Mouse (Mus musculus) adrenal gland, postnatal 36 days (tissue): ENCODE measurements around the gene Npm3. TPM values are rescaled to one million over a fixed set of nuclear protein-coding genes. Genes with fewer than 3 reads are reported as not detected.
A peak's percentile ranks its signal among the peaks of the same experiment; 100 is the strongest.

ENCODE experiments used
- DNase-seq, 2 experiments: peaks; one replicate each; pipeline ENCODE4 v3.0.0; 2021; ENCODE audit warnings: mixed read lengths in 1 of 2
- total RNA-seq, 2 experiments: library from RNA; stranded (reverse); gene quantifications; 2 replicates each; pipeline ENCODE4 v1.2.3; 2021

The Npm3 gene
- total RNA-seq, 2 experiments from 2014 or later: 31.7 to 38.0 TPM

DNA sequence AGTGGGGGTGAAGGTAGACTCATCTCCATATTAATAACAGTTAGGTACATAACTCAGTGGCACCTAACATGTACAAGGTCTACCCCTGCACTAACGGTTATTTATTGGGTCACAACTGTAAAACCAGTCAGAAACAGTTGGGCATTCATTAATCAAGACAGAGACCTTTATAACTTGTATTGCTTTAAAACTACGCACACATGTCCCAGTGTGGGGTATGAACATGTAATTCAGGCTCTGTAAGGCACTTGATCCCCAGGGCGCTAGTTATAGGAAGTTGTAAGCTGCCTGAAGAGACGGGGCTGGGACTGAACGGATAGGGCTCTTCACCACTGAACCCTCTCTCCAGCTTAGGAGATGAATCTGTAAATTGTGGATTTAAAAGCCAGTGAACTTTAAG is 9.3 kb upstream of the Npm3 start:
- DNase-seq: no peak

DNA sequence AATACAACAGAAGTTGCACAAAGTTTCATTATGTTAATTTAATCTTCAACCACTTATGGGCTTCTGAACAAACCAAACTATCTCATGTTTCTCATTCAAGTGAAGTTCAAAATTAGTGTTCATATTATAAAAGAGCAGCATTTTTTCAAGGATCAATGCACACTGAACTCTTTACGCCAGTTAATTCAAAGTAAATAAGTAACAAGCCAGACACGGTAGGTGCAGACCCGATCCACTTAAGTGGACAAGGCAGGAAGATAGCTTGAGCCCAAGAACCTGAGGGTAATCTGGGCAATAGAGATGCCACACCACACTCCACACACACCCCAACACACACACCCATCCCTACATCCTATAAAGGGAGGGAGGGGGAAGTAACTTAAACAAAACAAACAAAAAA is 4.2 kb upstream of the Npm3 start:
- DNase-seq: no peak

DNA sequence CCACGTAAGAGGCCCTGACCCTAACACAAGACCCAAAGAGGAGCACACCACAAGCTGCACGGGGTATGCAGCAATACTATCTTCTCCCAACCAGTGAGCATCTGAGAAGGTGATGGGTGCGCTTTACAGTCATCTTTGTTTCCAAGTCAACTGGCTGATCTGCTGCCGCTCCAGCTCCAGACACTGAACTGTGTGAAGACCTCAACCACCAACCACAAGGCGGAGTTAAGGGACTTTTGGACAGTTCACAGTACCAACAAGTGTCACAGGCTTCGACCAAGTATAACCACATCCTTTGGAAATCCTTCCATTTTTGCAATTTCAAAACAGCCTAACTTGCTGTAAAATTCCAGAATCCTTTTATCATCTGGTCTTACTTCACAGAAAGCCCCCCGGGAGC is 2.5 kb upstream of the Npm3 start:
- DNase-seq: no peak

DNA sequence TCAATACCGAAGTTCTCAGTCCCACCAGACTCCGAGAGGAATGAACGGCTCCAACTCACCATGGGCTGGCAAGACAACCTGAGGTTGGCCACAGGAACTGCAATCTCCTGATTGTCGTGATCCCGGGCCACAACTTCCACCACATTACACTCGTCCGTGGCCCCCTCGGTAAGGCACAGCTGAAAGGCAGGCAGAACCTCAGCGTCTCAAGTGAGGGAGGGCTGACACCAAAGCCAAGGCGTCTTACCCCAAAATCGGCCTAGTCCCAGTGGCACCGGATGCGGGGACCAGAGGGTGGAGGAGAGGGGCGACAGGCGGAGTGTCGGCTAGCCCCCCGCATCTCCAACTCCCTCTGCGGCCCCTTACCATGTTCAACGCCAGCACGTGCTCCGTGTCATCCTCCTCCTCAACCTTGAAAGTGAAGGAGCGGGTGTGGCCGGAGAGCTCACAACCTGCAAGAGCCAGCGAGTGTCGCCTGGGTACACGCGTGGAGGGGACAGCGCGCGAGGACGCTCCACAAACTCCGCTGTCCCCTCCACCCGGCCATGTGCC is 624 bp downstream of the Npm3 start:
- peak; percentile 29 for DNase-seq

DNA sequence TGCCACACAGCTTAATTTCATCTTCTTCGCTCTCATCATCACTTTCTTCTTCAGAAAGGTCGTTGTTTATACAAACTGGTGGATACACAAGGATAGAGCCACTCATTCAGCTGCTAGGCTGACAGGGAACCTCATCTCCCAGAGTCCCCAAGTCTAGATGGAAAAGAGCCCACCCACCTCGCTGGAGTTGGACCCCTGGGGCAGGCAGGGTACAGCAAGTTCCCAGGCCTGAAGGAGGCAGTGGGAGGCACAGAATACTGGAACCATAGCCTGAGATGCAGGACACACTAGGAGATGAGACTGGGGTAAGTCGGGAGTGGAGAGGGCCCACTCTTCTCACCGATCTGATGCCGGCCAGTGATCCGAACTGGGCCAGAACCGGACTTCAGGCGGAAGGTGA is 1.2 kb downstream of the Npm3 start:
- DNase-seq: peak in 1 of 2 experiments; percentile 7

DNA sequence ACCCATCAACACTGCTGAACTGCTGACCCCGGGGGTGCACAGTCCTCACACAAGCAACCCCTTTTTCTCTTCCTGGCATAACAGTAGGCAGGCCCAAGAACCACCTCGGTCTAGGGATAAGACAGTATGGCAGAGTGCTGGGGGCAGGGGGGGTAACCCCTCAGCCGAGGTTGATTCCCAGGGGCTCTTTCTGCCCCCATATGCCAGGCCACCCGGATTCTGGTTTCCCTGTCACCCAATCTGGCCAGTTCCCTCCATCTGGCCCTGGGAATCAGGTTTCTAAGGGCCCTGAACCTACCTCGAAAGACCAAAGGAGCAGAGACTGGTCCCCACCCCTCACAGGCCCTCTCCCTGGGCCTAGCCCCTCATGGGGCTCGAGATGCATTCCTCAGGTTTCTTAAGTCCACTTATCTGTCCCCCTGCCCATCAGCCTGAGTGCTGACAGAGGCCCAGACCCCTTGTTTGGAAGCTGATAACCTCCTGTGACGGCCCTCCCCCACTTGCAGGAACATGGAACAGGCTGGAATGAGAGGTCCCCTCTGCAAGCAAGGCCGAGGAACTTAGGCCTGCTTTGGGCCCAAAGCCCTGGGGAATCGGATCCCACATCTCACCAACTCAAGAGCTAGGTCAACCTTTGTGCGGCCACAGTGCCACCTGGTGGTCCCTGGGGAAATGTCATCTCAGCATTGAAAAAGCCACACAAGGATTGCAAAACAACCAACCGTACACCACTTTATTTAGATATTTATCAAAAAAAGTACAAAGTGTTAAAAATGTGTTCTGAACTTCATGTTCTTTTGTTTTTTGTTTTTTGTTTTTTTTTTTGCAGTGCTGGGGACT is 2.1 kb downstream of the Npm3 start:
- peak; percentile 86 to 89 for DNase-seq

DNA sequence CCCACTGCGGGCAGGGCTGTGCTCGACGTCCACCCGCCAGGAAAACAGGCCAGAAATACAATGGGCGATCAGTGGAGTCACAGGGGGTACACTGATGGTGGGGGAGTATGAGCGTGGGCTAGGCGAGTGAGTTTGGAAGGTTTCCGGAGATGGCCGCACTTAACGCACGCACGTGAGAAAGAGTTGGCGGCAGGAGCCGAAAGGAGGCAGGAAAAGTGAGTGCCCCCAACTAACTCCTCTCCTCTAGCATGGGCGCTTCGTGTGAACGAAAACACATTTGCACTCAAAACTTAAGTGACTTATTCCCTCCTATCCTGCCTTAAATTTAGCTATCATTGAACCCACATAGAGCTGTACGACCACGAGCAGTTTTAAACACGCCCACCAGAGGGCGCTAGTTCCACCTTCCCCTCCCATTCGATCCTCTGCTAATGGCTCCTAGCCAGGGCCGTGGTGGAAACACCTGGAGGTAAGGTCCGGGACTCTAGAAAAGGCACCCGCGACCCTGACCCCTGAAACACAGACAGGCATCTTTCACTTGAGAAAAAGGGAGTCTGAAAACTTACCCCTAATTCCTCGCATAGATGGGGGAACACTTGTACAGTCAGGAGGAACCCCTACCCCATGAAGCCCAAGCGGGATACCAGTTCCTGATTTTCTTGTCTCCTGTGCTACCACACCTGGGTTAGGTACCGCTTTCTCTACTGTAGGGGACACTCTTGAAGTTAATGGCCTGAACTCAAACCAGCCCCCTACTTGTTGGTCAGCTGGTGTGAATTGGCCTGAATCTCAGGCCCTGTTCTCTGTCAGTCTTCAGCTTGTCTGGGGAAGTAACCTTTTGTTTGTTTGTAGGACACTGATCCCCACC is 3.0 kb downstream of the Npm3 start:
- peak; percentile 79 to 84 for DNase-seq

DNA sequence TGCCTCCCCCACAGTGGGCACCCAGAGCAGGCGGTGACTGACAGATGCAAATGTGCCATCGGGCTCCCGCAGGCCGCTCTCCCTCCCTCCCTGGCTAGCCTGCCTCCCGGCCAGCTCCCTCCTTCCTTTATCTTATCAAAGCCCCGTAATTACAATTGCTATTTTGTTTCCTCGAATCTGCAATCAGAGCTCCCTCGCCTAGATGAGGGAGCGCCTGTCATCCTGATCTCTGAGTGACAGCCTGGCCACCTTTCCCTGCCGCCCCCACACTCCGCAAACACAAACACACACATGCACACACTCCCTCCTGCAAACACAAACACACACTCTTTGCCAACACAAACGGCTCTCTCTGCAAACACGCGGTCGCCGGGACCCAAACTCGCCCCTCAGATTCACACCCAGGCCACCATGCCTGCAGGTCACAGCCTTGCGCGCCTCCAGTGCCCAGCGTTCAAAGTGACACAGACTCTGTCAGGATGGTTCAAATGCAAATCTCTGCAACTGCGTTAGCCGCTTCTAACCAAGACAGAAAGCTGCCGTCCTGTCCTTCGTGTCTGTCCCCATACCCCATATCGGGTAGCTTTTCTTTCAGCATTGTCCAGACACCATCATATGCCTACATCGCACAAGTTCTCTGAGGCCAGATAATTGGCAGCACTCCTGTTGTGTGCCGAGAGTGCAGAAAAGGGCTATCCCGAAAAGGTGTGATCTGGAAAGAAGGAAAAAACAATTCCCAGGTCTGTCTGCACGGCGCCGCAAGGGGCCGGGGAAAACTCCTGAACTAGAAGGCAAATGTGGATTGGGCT is 3.8 kb downstream of the Npm3 start:
- no peak for DNase-seq

DNA sequence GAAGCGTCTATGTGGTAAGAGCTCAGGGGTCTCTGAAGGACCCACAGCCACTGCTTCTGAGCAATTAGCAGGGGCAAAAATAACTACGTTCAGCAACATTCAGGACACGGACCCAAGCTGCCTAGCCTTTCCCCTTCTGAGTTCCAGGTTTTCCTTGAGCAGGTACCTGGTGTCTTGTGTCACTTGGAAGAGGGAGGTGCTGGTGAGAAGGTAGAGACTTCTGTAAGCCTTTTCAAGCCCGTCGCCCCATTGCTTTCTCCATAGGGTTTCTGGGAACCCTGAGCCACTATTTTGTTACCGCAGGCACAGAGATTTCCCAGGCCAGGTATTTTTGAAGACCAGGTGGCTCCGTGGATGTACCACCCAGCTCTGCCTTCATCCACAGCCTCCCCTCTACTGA is 5.8 kb downstream of the Npm3 start:
- no peak for DNase-seq

DNA sequence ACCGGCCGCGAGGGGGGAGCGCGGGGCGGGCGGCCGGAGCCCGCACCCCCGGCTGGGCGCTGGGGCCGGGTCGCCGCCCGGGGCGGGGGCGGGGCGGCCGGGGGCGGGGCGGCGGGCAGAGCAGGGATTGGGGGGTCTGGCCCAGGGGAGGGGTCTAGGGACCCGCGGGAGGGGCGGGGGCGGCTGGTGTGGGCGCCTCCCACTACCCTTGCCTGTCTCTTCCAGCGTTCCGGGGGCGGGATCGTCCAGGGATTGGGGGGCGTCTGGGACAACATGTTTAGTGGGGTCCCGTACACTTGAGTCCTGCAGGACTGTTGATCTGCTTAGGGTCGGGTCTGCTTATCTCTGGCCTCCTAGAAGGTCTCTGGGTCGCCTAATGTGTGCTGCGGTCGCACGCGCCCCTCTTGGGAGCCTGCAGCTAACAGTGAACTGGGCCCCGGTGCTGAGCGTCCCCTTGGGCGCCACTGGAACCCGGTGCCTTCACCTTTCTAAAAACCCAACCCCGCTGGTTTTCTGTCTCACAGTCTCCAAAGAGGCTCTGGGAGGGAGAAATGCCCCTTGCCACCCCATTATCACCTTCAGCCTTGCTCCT is 6.3 kb downstream of the Npm3 start:
- DNase-seq: no peak

DNA sequence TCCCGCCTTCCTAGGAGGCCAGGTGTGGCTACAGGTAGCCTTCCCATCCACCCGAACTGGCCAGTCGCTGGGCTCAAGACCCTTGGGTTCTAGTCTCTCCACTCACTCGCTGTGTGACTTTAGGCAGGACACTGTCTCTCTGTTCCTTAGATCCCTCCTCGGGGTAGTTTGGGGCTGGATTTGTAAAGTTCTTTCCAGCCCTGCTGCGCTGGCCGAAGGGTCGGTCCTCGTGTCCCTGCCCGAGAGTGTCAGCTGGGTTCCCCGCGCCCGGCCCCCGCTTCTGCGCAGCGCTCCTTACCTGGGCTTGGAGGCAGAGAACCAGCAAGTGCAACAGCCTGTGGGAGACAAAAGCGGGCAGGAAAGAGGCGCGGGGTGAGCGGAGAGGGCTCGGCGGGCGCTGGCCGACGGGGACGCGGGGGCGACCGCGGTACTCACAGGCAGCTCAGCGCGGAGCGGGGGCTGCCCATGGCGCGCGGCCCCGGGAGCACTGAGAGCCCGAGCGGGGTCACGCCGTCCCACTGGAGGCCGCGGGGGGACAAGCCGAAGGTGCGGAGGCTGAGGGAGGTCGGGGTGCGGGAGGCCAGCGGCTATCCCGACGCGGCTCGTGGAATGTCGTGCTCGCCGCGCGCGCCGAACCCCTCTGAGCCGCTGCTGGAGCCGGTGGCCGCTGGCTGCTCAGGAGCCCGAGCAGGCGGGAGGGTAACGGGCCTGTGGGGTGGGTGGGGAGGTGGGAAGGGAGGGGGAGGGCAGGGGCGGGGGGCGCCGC is 7.0 kb downstream of the Npm3 start, which contains the start of gene Fgf8:
TSS of gene Fgf8 (minus strand) at position 698 of the 766 bp plus-strand sequence.
- peak in 1 of 2 experiments; percentile 6 for DNase-seq

DNA sequence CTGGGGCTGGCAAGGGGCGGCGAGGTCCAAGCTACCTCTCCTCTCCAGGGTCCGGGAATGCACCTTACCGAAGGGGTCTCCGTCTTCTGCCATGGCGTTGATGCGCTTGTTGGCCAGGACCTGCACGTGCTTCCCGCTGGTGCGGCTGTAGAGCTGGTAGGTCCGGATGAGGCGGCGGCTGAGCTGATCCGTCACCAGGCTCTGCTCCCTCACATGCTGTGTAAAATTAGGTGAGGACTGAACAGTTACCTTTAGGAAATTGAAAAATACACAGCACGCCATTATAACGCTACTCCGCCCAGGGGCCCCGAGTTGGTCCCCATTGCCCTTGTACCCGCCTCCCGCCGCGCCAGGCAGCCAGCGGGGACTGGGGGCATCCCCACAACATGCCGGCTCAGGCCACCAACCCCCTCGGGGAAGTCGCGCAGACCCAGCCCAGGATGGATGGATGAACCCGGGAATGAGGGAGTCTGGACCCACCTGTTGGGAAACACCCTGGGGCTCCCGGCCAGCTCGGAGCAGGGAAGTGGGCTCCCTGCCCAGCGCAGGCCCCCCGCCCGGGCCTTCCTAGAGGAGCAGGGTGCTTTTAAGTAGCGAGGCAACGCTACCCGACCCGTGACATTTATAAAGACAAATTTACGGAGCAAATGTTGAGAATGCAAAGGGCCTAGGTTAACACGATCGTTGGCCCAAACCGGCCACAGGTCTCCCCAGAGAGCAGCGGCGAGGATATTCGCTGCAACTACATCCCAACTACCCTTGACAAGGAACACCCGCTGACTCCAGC is 7.8 kb downstream of the Npm3 start:
- DNase-seq: no peak

DNA sequence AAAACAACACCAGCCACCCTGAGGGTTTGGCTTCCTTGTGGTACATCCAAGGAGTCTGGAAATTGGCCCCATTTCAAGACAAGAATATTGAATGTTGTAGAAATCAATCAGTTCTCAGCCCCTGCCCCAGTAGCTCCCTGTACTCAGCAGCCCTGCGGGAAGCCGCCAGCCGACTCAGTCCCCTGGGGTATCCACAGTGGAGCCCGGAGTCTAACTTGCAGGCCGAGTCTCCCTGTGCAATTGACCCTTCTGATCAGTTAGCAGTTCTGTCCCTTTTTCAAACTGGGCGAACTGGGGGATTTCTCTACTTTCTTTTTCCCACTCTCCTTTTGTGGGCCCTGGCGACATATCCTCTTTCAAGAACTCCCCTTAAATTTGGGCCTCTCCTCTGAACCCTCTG is 8.6 kb downstream of the Npm3 start:
- no peak for DNase-seq

DNA sequence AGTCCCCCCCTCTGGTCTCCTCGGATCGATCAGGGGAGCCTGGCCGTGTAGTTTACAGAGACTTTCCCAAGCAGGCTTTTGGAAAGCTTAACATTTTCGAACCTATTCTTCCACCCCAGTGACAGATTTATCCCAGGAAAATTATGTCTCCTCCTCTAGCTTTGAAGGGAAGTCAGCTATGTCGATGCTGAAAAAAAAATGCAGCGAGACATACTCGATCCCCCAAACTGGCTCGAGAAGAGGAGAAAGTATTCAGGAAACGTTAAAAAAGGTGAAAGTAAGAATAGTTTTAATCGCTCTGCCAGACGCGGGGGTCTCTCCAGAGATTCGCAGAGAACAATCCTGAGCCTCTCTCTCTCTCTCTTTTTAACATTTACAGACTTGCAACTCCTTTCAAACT is 9.2 kb downstream of the Npm3 start:
- DNase-seq: no peak

DNA sequence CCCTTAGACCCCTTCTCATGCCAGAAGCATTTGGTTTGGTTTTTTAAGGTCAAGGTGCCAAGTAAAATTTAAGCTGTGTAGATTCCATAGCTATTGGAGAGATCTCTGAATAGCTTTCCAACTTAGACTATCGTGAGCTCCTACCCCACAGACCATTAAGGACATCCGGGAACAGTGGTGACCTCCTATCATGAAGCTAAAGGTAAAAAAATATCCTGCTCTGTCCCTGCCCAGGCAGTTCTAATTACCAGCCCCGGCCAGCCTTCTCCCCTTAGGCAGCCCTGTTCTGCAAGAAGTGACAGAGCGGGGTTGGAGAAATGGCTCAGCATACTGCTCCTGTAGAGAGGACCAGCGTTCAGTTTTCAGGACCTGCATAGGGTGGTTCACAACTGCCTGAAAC is 10.9 kb downstream of the Npm3 start:
- no peak for DNase-seq

DNA sequence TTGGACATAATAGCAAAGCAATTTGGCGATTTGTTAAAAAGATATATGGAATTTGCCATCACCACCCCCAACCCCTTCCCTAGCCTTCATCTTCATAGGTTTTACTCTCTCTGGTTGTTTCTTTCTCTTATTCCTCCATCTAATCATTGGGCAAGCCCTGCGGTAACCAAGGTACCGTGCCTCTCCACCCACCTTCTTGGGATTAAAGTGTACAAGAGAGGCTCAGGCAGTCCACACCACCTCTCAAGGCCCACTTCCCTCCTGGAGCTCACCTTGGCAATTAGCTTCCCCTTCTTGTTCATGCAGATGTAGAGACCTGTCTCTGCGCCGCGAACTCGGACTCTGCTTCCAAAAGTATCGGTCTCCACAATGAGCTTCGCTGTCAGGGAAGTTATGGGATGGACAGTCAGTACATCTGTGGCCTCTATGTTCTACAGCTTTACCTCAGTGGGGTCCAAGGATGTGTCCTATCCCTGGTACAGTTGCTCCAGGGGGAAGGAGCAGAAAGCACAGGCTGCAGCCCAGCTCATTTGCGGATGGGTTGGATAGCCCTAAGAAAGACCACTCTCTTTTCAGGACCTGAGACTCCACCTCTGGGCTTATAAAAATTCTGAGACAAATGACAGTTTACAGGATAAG is 11.4 kb downstream of the Npm3 start:
- DNase-seq: no peak

DNA sequence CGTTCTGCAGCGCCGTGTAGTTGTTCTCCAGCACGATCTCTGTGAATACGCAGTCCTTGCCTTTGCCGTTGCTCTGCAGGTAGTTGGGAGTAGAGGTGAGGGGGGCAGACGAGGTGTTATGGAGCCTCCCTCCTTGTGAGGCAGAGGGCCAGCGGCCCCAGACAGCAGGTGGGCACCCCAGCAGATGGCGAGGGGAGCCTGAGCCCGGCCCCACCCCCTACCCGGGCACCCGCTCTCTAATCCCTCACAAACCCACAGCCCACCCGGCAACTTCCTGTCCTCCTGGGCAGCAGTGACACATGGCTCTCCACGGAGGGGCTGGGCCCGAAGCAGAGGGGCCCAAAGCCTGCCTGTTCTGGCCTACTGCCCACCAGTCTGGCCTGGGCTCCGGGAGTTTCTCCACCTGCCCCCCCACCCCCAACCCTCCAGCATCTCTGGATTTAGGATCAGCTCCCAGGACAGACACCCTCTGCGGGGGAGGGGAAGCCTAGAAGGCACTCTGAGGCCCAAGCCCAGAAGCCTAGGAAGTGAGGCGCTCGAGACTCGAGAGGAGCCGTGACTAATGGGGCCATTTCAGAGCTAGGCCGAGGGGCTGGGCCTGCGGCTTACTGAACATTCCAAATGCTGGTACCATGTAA is 12.1 kb downstream of the Npm3 start:
- DNase-seq: no peak

DNA sequence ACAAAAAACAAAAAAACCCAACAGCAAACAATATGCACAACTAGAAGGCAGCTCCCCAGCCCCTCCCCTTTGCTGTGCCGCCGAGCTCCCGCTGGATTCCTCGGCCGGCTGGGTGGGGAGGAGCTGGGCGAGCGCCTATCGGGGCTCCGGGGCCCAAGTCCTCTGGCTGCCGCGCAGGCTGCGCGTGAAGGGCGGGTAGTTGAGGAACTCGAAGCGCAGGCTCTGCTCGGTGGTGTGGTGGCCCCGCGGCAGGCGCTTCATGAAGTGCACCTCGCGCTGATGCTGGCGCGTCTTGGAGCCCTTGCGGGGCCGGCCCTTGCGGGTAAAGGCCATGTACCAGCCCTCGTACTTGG is 12.6 kb downstream of the Npm3 start:
- peak; percentile 66 for DNase-seq

DNA sequence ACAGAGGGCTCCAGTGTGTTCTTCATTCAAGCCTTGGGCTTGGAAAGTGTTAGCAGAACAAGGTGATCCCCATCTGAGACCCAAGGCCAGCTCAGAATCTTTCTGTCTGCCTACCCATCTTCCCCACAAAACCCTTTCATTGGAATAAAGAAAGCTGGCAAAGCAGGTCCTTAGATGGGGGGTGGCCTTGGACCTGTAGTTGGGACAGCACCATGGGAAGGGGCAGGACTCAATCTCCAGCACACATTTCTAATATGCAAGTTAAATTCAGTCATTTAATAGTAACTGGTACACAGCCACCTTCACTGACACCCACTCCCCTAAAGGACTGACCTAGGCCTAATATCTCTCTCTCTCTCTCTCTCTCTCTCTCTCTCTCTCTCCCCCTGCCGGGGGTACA is 13.2 kb downstream of the Npm3 start:
- DNase-seq: no peak
